Mouse (Mus musculus): ENCODE results near the gene Ube2v1. TPM values are rescaled to one million over a fixed set of nuclear protein-coding genes. Genes with fewer than 3 reads are reported as not detected.

The Ube2v1 gene
- total RNA-seq, 2 experiments from 2014 or later: 184 to 195 TPM

GRCm38 (mm10) chr2:167596726-167597491 is 35.0 kb downstream of the Ube2v1 start:
- DNase-seq (ENCODE audit: low spot score in 2 of 2): no peak

- no peak for DNase-seq (ENCODE audit: low spot score in 2 of 2)
Observed at GRCm38 (mm10) chr2:167596262-167596661, 35.6 kb downstream of the Ube2v1 start.

GRCm38 (mm10) chr2:167595761-167596171 is 36.1 kb downstream of the Ube2v1 start:
- no peak for DNase-seq (ENCODE audit: low spot score in 2 of 2)

- DNase-seq (ENCODE audit: low spot score in 2 of 2): peak; percentile 56 to 68
Observed at GRCm38 (mm10) chr2:167594444-167594934, 37.4 kb downstream of the Ube2v1 start.

GRCm38 (mm10) chr2:167593551-167594250 is 38.2 kb downstream of the Ube2v1 start:
- no peak for DNase-seq (ENCODE audit: low spot score in 2 of 2)

GRCm38 (mm10) chr2:167588774-167589577 is 42.9 kb downstream of the Ube2v1 start:
- DNase-seq (ENCODE audit: low spot score in 2 of 2): peak in 1 of 2 experiments; percentile 48

- DNase-seq (ENCODE audit: low spot score in 2 of 2): no peak
Observed at GRCm38 (mm10) chr2:167586976-167587375, 44.9 kb downstream of the Ube2v1 start.

- DNase-seq (ENCODE audit: low spot score in 2 of 2): no peak
Observed at GRCm38 (mm10) chr2:167586041-167586440, 45.9 kb downstream of the Ube2v1 start.

- no peak for DNase-seq (ENCODE audit: low spot score in 2 of 2)
Observed at GRCm38 (mm10) chr2:167585273-167585672, 46.6 kb downstream of the Ube2v1 start.

- DNase-seq (ENCODE audit: low spot score in 2 of 2): no peak
Observed at GRCm38 (mm10) chr2:167583161-167583952, 48.5 kb downstream of the Ube2v1 start.

- no peak for DNase-seq (ENCODE audit: low spot score in 2 of 2)
Observed at GRCm38 (mm10) chr2:167578521-167578920, 53.4 kb downstream of the Ube2v1 start.

- no peak for DNase-seq (ENCODE audit: low spot score in 2 of 2)
Observed at GRCm38 (mm10) chr2:167577186-167577785, 54.6 kb downstream of the Ube2v1 start.

- no peak for DNase-seq (ENCODE audit: low spot score in 2 of 2)
Observed at GRCm38 (mm10) chr2:167576121-167576620, 55.7 kb downstream of the Ube2v1 start.

- no peak for DNase-seq (ENCODE audit: low spot score in 2 of 2)
Observed at GRCm38 (mm10) chr2:167575581-167575980, 56.3 kb downstream of the Ube2v1 start.

GRCm38 (mm10) chr2:167574814-167575213 is 57.1 kb downstream of the Ube2v1 start:
- DNase-seq (ENCODE audit: low spot score in 2 of 2): peak; percentile 44 to 46

- no peak for DNase-seq (ENCODE audit: low spot score in 2 of 2)
Observed at GRCm38 (mm10) chr2:167571442-167572220, 60.3 kb downstream of the Ube2v1 start.

- DNase-seq (ENCODE audit: low spot score in 2 of 2): no peak
Observed at GRCm38 (mm10) chr2:167570815-167571214, 61.1 kb downstream of the Ube2v1 start.

- peak; percentile 72 to 73 for DNase-seq (ENCODE audit: low spot score in 2 of 2)
Observed at GRCm38 (mm10) chr2:167569934-167570651, 61.8 kb downstream of the Ube2v1 start.
